Mouse (Mus musculus) limb, embryonic 12.5 days (tissue): ENCODE measurements at regions not wholly inside any gene's neighbourhood (a gene's known extent, or its start where the extent isn't known, plus 50 kb on each side); places are given as distances from the start of the nearest gene placed in this dataset.

Experiments
- ATAC-seq: fragments of 200-750 bp; cut with Nextera tagmentation; 2 replicates; pipeline ENCODE4 v1.8.0; 2017; ENCODE audit warnings: low read depth, moderate TSS enrichment; ENCODE audit not compliant: insufficient number of reproducible peaks, insufficient read depth, low FRiP score, low TSS enrichment
- H3K27ac ChIP-seq: fragments of 300-500 bp; sonication (generic); 2 replicates; pipeline ENCODE4 v1.5.1; 2016; ENCODE audit warnings: mild to moderate bottlenecking, moderate library complexity
- H3K27me3 ChIP-seq: fragments of 300-500 bp; sonication (generic); 2 replicates; pipeline ENCODE4 v1.6.1; 2016; ENCODE audit warnings: mild to moderate bottlenecking, moderate library complexity
- H3K36me3 ChIP-seq: fragments of 300-500 bp; sonication (generic); 2 replicates; pipeline ENCODE4 v1.6.1; 2016; ENCODE audit warnings: mild to moderate bottlenecking, moderate library complexity
- H3K4me1 ChIP-seq: fragments of 300-500 bp; sonication (generic); replicated peaks from 2 replicates; pipeline ENCODE4 v1.6.1; 2016
- H3K4me2 ChIP-seq: fragments of 300-500 bp; sonication (generic); 2 replicates; pipeline ENCODE4 v1.6.1; 2016; ENCODE audit warnings: mild to moderate bottlenecking, moderate library complexity
- H3K4me3 ChIP-seq: fragments of 300-500 bp; sonication (generic); replicated peaks from 2 replicates; pipeline ENCODE4 v1.5.1; 2016; ENCODE audit warnings: mild to moderate bottlenecking
- H3K9ac ChIP-seq: fragments of 300-500 bp; sonication (generic); replicated peaks from 2 replicates; pipeline ENCODE4 v1.6.1; 2016; ENCODE audit warnings: mild to moderate bottlenecking, moderate library complexity
- H3K9me3 ChIP-seq: fragments of 300-500 bp; sonication (generic); 2 replicates; pipeline ENCODE4 v1.6.1; 2016; ENCODE audit warnings: mild to moderate bottlenecking, moderate library complexity
- WGBS: fragments of 180-500 bp; shearing (Covaris S2); methylation state at CpG from one replicate; pipeline ENCODE4 v1.1.7; 2016; 5-methylcytosine and 5-hydroxymethylcytosine counted together

DNA sequence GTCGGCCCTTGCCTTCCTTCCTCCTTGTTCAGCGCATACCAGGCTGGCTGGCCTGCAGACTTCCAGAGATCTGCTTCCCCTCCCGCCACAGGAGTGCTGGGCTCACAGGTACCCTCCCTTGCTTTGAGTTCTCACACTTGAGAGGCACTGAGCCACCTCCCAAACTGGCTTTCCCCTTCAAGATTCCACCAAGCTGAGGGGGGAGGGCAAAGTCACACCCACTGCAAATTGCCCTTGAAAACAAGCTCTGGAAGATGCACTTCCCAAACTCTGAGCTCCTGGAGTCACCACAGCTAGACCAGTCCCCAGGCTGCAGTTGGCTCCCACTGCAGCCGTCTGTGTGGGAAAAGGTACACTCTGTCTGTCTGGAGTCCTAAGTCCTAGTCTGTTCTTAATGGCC lies 142.1 kb upstream of the Slc22a12 start:
- Histone ChIP-seq H3K4me3 (no peak overlapping the region), H3K9me3 (no peaks in the 10 kb centered on the region), H3K9ac (no peak overlapping the region), H3K27me3 (peaks cover 37% of the 10 kb centered on the region), H3K4me1 (no peaks in the 10 kb centered on the region), H3K27ac (no peak overlapping the region), H3K36me3 (no peaks in the 10 kb centered on the region), H3K4me2 (no peak overlapping the region)
- no peak for ATAC-seq
- whole genome bisulfite sequencing = 17% methylated on average over 4 of the region's 4 CpGs

DNA sequence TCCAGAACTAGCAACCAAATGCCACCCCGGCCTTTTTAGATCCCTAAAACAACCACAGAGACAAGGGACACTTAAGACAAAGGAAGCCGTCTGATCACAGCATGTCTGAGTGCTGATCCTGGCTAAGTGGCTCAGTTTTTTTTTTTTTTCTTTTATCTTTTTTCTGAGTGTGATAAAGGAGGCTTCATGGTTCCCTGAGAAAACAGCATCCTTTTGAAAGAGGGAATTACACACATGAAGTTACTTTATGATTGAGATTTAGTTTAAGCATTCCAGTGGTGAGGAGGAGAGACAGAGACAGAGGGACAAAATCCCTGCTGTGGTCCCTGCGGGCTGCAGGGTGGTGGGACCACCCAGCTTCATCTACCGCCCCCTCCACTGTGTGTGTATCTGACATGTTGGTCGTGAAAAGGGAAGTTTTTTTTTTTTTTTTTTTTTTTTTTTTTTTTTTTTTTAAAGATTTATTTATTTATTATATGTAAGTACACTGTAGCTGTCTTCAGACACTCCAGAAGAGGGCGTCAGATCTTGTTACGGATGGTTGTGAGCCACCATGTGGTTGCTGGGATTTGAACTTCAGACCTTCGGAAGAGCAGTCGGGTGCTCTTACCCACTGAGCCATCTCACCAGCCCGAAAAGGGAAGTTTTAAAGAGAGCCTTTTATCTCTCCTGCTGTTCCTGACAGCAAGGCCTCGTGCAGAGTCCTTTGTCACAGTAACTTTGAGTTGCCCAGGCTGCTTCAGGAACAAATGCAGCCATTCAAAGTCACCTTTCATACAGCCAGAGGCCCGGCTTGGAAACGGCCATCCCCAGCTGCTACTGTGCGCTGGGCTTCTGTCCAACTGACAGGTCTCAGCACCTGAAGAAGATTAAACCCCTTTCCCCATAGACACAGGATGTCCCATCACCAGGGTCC lies 136.8 kb upstream of the Slc22a12 start:
- no peaks in the 10 kb centered on the region for H3K4me1 ChIP-seq
- H3K9me3 ChIP-seq = no peaks in the 10 kb centered on the region
- no peak overlapping the region for H3K9ac ChIP-seq
- peaks cover 8% of the 10 kb centered on the region; the same call in 1 of the 2 replicates for H3K27me3 ChIP-seq
- ATAC-seq = no peak
- H3K27ac ChIP-seq = no peak overlapping the region
- H3K36me3 ChIP-seq = no peaks in the 10 kb centered on the region
- WGBS = 47% methylated on average over 13 of the region's 14 CpGs
- H3K4me3 ChIP-seq = no peak overlapping the region
- H3K4me2 ChIP-seq = no peak overlapping the region

- no peak overlapping the region for H3K9ac ChIP-seq
- H3K27ac ChIP-seq = no peak overlapping the region
- H3K4me2 ChIP-seq = no peak overlapping the region
- 82% methylated on average over 12 of the region's 12 CpGs for WGBS
- H3K36me3 ChIP-seq = no peaks in the 10 kb centered on the region
- no peak overlapping the region for H3K4me3 ChIP-seq
- H3K4me1 ChIP-seq = no peaks in the 10 kb centered on the region
- H3K9me3 ChIP-seq = no peaks in the 10 kb centered on the region
- 0 out of 2 replicates have a peak, but pooled peaks cover 3% of the 10 kb centered on the region for H3K27me3 ChIP-seq
- no peak for ATAC-seq
These were observed 134.7 kb upstream of the Slc22a12 start for GRCm38 (mm10) chr19:6677511-6677910.

DNA sequence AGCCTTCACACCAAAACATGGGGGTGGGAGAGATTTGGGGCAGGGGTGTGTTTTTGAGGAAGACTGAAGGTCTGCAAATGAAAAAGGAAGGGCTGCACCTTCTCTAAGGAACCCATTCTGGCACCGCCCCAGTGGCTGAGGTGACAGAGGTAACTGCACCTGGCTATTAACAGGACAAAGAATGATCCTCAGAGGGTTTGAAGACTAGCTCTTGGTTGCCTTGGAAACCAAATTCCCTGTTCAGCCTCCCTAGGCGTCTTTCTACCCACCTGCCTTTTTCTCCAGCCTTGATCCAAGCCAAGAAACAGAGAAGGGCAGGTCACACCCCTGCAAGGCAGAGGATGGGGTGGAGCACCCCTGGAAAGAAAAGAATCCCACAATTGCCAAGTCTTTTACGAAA lies 132.8 kb upstream of the Slc22a12 start:
- H3K36me3 ChIP-seq = no peaks in the 10 kb centered on the region
- no peak for ATAC-seq
- no peak overlapping the region for H3K4me3 ChIP-seq
- no peaks in the 10 kb centered on the region for H3K9me3 ChIP-seq
- H3K9ac ChIP-seq = no peak overlapping the region
- H3K4me1 ChIP-seq = no peaks in the 10 kb centered on the region
- 53% methylated on average over 3 of the region's 3 CpGs for WGBS
- H3K27ac ChIP-seq = no peak overlapping the region
- H3K27me3 ChIP-seq = 0 out of 2 replicates have a peak, but pooled peaks cover 3% of the 10 kb centered on the region
- H3K4me2 ChIP-seq = no peak overlapping the region

GRCm38 (mm10) chr19:6671696-6672095 lies 128.9 kb upstream of the Slc22a12 start:
- Histone ChIP-seq H3K36me3 (no peaks in the 10 kb centered on the region), H3K27me3 (no peaks in the 10 kb centered on the region), H3K4me3 (no peak overlapping the region), H3K9me3 (no peaks in the 10 kb centered on the region), H3K4me1 (no peaks in the 10 kb centered on the region), H3K4me2 (no peak overlapping the region), H3K9ac (no peak overlapping the region), H3K27ac (no peak overlapping the region)
- ATAC-seq = no peak
- 85% methylated on average over 6 of the region's 6 CpGs for WGBS

DNA sequence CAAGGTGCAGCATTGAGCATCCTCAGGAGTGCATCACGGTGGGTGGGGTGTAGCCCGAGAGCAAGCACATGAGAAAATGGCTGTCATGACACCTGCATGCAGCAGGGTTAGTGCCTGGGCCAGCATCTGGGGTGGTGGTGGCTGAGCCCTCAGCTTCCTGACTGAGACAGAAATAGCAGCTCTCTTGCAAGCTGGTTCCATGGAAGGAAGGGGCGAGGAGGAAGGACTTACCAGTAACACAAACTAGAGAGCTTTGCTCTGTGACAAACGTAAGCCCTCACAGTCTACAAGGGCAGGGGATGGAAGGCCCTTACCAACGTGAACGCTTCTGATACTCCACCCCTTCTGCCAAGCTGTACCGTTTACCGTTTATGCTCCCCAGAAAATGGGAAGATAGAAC lies 127.0 kb upstream of the Slc22a12 start:
- H3K27ac ChIP-seq = no peak overlapping the region
- no peak overlapping the region for H3K9ac ChIP-seq
- ATAC-seq = no peak
- no peak overlapping the region for H3K4me2 ChIP-seq
- H3K4me3 ChIP-seq = no peak overlapping the region
- H3K27me3 ChIP-seq = no peaks in the 10 kb centered on the region
- H3K9me3 ChIP-seq = no peaks in the 10 kb centered on the region
- WGBS = 80% methylated on average over 8 of the region's 8 CpGs
- no peaks in the 10 kb centered on the region for H3K36me3 ChIP-seq
- H3K4me1 ChIP-seq = no peaks in the 10 kb centered on the region

- Histone ChIP-seq H3K4me3 (no peak overlapping the region), H3K36me3 (no peaks in the 10 kb centered on the region), H3K27me3 (peaks cover 6% of the 10 kb centered on the region; the same call in 1 of the 2 replicates), H3K4me2 (no peak overlapping the region), H3K4me1 (no peaks in the 10 kb centered on the region), H3K9me3 (no peaks in the 10 kb centered on the region), H3K27ac (no peak overlapping the region), H3K9ac (no peak overlapping the region)
- 76% methylated on average over 2 of the region's 2 CpGs for WGBS
- no peak for ATAC-seq
These were observed 125.7 kb upstream of the Slc22a12 start for GRCm38 (mm10) chr19:6668545-6668944.

DNA sequence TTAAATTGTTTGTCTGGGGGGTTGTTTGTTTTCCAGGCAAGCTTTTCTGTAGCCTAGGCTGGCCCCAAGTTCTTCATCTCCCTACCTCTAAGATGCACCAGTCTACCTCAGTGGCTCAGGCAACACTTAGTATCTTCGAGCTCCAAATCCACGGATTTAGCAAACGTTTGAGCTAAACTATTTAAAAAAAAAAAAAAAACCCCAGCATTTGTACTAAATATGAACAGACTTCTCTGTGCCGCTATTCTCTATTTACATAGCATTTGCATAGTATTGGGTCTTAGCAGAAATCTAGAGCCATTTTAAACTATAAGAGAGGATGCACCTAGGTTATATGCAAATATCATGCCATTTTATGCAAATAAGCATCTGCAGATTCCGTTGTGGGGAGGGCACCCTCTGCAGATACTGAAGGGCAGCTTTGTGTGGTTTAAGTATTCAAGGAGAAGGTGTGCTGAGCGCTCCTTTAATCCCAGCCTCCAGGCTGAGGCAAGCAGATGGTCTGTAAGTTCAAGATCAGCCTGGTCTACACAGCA lies 123.4 kb upstream of the Slc22a12 start:
- H3K36me3 ChIP-seq = no peaks in the 10 kb centered on the region
- no peak for ATAC-seq
- H3K4me1 ChIP-seq = no peaks in the 10 kb centered on the region
- H3K9me3 ChIP-seq = no peaks in the 10 kb centered on the region
- H3K27ac ChIP-seq = no peak overlapping the region
- WGBS = 71% methylated on average over 6 of the region's 6 CpGs
- H3K4me2 ChIP-seq = no peak overlapping the region
- H3K9ac ChIP-seq = no peak overlapping the region
- no peak overlapping the region for H3K4me3 ChIP-seq
- H3K27me3 ChIP-seq = peaks cover 18% of the 10 kb centered on the region

- H3K4me2 ChIP-seq = no peak overlapping the region
- H3K36me3 ChIP-seq = no peaks in the 10 kb centered on the region
- H3K27me3 ChIP-seq = peaks cover 24% of the 10 kb centered on the region
- no peak overlapping the region for H3K9ac ChIP-seq
- H3K4me1 ChIP-seq = no peaks in the 10 kb centered on the region
- no peak overlapping the region for H3K4me3 ChIP-seq
- no peak overlapping the region for H3K27ac ChIP-seq
- H3K9me3 ChIP-seq = no peaks in the 10 kb centered on the region
- WGBS = 72% methylated on average over 15 of the region's 15 CpGs
- no peak for ATAC-seq
These were observed 122.6 kb upstream of the Slc22a12 start for GRCm38 (mm10) chr19:6665264-6666054.

- Histone ChIP-seq H3K27me3 (peaks cover 24% of the 10 kb centered on the region), H3K4me2 (no peak overlapping the region), H3K4me1 (no peaks in the 10 kb centered on the region), H3K9me3 (no peaks in the 10 kb centered on the region), H3K9ac (no peak overlapping the region), H3K27ac (no peak overlapping the region), H3K4me3 (no peak overlapping the region), H3K36me3 (no peaks in the 10 kb centered on the region)
- WGBS = 81% methylated on average over 12 of the region's 12 CpGs
- no peak for ATAC-seq
These were observed 121.6 kb upstream of the Slc22a12 start for GRCm38 (mm10) chr19:6664311-6664952.

DNA sequence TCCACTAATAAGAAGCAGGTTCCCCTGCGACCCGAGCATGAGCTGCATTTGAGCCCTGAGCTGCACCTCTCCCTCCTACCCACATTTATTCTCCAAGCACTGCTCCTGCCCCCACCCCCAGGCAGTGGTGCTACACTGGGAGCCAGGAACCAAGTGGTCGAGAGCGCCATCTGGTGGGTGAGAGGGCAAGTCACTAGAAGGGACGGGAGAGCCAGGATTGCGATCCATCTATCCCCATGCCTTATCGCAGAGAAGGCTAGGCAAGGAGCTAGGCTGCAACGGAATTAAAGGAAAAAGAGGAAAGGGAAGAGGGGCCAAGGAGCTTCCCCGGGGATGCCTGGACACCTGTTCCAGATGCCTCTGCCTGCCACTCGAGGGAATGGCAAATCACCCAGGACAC lies 120.6 kb upstream of the Slc22a12 start:
- H3K27me3 ChIP-seq = peaks cover 24% of the 10 kb centered on the region
- H3K4me3 ChIP-seq = no peak overlapping the region
- no peaks in the 10 kb centered on the region for H3K36me3 ChIP-seq
- H3K9ac ChIP-seq = no peak overlapping the region
- H3K4me1 ChIP-seq = no peaks in the 10 kb centered on the region
- H3K4me2 ChIP-seq = no peak overlapping the region
- 2% methylated on average over 10 of the region's 10 CpGs for WGBS
- no peak overlapping the region for H3K27ac ChIP-seq
- H3K9me3 ChIP-seq = no peaks in the 10 kb centered on the region
- 0 out of 2 replicates have a peak, but pooled peaks have one; percentile 48 for ATAC-seq
